Mouse (Mus musculus): ENCODE measurements around the gene Adcy2. TPM values are rescaled to one million over a fixed set of nuclear protein-coding genes. Genes with fewer than 3 reads are reported as not detected.

Gene Adcy2
- polyA plus RNA-seq, 1 experiment: 13.1 TPM

DNA sequence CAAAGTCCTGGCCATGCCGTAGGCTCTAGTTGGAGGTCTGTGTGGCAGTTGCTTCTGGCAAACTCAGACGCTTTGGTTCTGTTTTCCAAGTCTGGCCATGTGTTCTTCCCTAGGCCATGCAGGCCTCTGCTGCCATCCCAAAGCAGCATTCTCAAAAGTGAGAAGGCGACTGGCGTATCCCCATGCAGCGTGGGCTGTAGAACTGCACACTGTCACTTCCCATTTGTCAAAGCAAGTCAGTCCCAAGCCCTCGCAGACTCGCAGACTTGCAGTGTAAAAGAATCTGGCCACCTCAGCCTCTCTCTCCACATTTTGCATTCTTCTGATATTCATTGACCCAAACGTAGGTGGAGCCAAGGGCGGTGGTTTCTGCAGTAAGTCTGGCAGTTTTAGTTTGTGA lies 249.5 kb downstream of the Adcy2 start:
- H3K4me1 ChIP-seq (ENCODE audit: control insufficient read depth, insufficient read depth, low read length): no peaks in the 10 kb centered on the region; the same call in 1 of the 2 replicates

DNA sequence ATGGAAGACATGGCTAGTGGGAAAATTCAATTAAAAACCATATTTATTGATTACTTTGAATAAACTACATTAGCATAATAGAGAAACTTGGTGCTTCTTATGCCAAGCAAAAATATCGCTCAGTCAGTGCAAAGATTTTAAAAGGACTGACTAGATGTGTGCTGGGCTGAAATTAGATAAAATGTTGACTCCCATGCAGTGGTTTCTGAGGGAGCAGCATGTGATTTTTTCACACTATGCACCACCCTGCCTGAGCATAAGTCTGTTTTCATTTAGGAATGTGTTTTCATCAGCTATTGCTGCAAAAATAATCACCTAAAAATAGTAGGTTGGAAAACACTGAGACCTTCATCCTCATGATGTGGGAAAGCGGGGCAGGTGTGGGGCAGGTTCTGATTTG lies 250.0 kb downstream of the Adcy2 start:
- no peak overlapping the region for H3K4me3 ChIP-seq (ENCODE audit: insufficient read depth, low read length)
- peak overlapping the region; percentile 81 for H3K27ac ChIP-seq (ENCODE audit: insufficient read depth, low read length)
- H3K4me1 ChIP-seq (ENCODE audit: control insufficient read depth, insufficient read depth, low read length): no peaks in the 10 kb centered on the region; the same call in 1 of the 2 replicates
- TF ChIP-seq POLR2A (IDR thresholded peaks at IDR 0.05; ENCODE audit: low read depth, low read length): no peak
- no peak for TF ChIP-seq CTCF (IDR thresholded peaks at IDR 0.05; ENCODE audit: borderline replicate concordance, insufficient read depth, low read length)

More for the DNA sequence above, 249.5 kb downstream of the Adcy2 start:
- Histone ChIP-seq H3K27ac (ENCODE audit: insufficient read depth, low read length) (peak overlapping the region; percentile 84), H3K4me3 (ENCODE audit: insufficient read depth, low read length) (no peak overlapping the region)
- TF ChIP-seq CTCF (IDR thresholded peaks at IDR 0.05; ENCODE audit: borderline replicate concordance, insufficient read depth, low read length) (no peak), POLR2A (IDR thresholded peaks at IDR 0.05; ENCODE audit: low read depth, low read length) (0 out of 2 replicates have a peak, but pooled peaks have one; percentile 36)

DNA sequence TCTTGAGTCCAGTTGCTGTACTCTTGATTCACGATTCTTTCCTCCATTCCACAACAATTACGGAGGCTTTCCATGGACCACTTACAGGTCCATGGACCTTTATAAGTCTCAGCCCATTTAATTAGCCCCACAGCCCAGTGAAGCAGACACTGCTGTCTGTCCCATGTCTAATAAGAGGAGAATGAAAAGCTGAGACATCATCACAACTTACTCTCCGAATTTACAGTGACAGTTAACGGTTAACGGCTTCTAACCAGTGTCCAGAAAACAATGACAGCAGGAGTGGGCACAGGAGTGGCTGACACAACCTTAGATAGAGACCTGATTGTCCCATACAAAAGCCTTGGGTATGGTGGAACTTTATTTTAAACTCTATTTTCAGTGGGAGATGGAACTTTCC lies 253.9 kb downstream of the Adcy2 start:
- H3K27ac ChIP-seq (ENCODE audit: insufficient read depth, low read length): no peak overlapping the region
- no peak for TF ChIP-seq CTCF (IDR thresholded peaks at IDR 0.05; ENCODE audit: borderline replicate concordance, insufficient read depth, low read length)
- TF ChIP-seq POLR2A (IDR thresholded peaks at IDR 0.05; ENCODE audit: low read depth, low read length): no peak
- no peaks in the 10 kb centered on the region for H3K4me1 ChIP-seq (ENCODE audit: control insufficient read depth, insufficient read depth, low read length)
- no peak overlapping the region for H3K4me3 ChIP-seq (ENCODE audit: insufficient read depth, low read length)

DNA sequence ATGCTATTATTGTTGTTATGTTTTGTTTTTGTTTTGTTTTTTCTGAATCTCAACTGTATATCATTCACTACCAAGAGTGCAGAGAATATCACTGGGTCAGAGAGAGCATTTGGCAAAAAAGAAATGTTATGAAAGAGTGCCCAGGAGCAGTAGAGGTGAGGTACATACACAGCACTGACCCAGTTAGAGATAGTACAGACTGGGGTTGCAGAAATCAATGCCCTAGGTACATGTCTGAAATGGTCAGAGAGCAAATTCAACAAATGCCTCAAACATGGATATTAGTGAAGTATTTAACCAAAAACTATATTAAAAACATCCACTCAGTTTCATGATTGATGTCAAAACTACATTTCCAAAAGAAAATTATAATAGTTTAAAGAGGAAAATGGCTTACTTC lies 286.7 kb downstream of the Adcy2 start:
- TF ChIP-seq CTCF (IDR thresholded peaks at IDR 0.05; ENCODE audit: borderline replicate concordance, insufficient read depth, low read length): no peak
- TF ChIP-seq POLR2A (IDR thresholded peaks at IDR 0.05; ENCODE audit: low read depth, low read length): no peak
- H3K27ac ChIP-seq (ENCODE audit: insufficient read depth, low read length): no peak overlapping the region
- no peaks in the 10 kb centered on the region for H3K4me1 ChIP-seq (ENCODE audit: control insufficient read depth, insufficient read depth, low read length)
- no peak overlapping the region for H3K4me3 ChIP-seq (ENCODE audit: insufficient read depth, low read length)

DNA sequence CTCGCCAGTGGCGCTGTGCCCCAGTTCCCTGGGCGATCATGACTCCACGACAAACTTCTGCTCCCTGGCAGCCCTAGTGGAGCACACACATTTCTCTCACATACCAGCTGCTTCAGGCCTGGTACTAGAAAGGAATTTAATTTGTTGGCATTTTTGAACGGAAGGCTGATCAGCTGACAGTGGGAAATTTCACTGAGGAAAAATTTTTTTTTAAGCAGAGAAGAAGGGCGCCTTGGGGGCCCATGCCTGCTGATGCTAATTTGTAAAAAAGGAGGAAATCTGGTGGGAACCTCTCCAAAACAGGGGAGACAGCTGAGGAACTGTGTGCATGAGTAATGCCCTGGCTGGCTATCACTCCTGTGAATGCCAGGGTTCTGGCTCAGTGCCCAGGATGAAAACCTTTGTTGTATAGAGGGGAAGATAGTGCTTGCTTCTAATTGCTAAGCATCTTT lies 292.0 kb downstream of the Adcy2 start:
- Histone ChIP-seq H3K4me1 (ENCODE audit: control insufficient read depth, insufficient read depth, low read length) (no peaks in the 10 kb centered on the region), H3K4me3 (ENCODE audit: insufficient read depth, low read length) (no peak overlapping the region), H3K27ac (ENCODE audit: insufficient read depth, low read length) (no peak overlapping the region)
- TF ChIP-seq POLR2A (IDR thresholded peaks at IDR 0.05; ENCODE audit: low read depth, low read length): no peak

DNA sequence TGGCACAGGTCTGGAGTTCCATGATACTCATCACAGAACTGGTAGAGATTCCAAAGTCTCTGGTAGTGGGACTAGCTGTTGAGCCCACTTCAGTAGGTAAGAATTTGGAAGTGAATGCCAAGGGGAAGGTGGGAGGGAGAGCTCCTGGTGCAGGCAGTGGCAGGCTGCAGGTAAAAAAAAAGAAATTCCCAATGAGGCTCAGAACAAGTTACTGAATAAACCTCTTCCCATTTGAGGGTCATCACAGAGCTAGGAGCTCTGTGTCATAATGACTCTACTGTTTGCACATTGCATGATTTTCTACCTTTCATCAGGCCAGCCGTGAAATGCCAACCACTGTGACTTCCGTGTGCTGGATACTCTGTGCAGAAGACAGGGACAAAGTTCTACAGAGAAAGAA lies 314.4 kb downstream of the Adcy2 start:
- Histone ChIP-seq H3K4me3 (ENCODE audit: insufficient read depth, low read length) (no peak overlapping the region), H3K4me1 (ENCODE audit: control insufficient read depth, insufficient read depth, low read length) (no peaks in the 10 kb centered on the region), H3K27ac (ENCODE audit: insufficient read depth, low read length) (no peak overlapping the region)
- TF ChIP-seq POLR2A (IDR thresholded peaks at IDR 0.05; ENCODE audit: low read depth, low read length) (no peak), CTCF (IDR thresholded peaks at IDR 0.05; ENCODE audit: borderline replicate concordance, insufficient read depth, low read length) (no peak)

DNA sequence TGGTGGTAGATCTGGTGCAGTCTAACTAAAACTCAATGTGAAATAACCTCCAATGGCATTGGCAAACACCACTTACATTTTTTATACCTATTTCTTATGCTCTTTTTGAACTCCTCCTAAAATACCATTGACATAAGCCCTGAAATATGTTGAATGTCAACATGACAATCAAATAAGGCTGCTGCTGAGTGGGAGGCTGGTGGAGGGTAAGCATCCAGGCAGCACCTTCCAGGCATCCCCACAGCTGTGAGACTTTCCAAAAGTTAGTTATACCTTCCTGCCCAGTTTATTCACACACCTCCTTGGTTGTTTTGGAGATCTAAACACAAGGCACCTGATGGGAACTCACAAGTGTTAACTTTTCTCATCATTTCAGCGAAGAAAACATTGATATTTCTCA lies 318.9 kb downstream of the Adcy2 start:
- Histone ChIP-seq H3K4me1 (ENCODE audit: control insufficient read depth, insufficient read depth, low read length) (no peaks in the 10 kb centered on the region), H3K27ac (ENCODE audit: insufficient read depth, low read length) (no peak overlapping the region), H3K4me3 (ENCODE audit: insufficient read depth, low read length) (no peak overlapping the region)
- TF ChIP-seq CTCF (IDR thresholded peaks at IDR 0.05; ENCODE audit: borderline replicate concordance, insufficient read depth, low read length) (no peak), POLR2A (IDR thresholded peaks at IDR 0.05; ENCODE audit: low read depth, low read length) (no peak)

DNA sequence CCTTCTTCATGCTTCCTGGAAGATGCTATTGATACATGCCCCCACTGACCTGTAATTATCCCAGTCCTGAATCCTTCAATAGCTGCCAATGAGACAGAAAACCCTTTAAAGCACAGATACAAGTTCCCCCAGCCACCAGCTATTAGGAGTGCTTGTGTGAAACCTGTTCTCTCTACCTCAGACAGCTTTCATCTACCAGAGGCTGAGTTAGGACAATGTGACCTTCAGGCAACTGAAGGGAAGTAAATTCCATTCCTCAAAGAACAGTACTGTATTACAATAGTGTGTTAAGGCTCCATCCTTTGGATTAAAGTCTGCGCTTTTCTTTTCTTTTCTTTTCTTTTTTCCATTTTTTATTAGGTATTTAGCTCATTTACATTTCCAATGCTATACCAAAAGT lies 356.6 kb downstream of the Adcy2 start:
- Histone ChIP-seq H3K4me3 (ENCODE audit: insufficient read depth, low read length) (no peak overlapping the region), H3K27ac (ENCODE audit: insufficient read depth, low read length) (no peak overlapping the region), H3K4me1 (ENCODE audit: control insufficient read depth, insufficient read depth, low read length) (no peaks in the 10 kb centered on the region)
- TF ChIP-seq CTCF (IDR thresholded peaks at IDR 0.05; ENCODE audit: borderline replicate concordance, insufficient read depth, low read length) (no peak), POLR2A (IDR thresholded peaks at IDR 0.05; ENCODE audit: low read depth, low read length) (no peak)

DNA sequence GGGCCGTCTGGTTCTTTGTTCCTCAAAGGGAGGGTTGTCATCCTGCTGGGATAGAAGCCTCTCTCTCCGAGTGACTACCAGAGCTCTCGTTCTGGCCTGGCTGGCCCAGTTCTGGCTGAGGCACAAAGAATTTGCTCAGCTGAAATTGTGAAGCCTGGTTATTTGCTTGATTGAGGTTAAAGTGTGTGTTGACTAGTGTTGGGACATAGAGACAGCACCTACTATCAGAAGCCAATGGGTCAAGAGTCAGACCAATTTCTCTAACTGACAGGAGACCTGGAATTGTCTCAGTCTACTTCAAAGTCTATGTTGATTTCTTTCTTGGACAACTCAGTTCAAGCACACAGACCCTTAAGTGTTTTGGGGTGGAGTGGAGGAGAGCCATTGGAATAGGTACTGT lies 372.3 kb downstream of the Adcy2 start:
- no peaks in the 10 kb centered on the region for H3K4me1 ChIP-seq (ENCODE audit: control insufficient read depth, insufficient read depth, low read length)
- H3K4me3 ChIP-seq (ENCODE audit: insufficient read depth, low read length): no peak overlapping the region
- no peak overlapping the region for H3K27ac ChIP-seq (ENCODE audit: insufficient read depth, low read length)

DNA sequence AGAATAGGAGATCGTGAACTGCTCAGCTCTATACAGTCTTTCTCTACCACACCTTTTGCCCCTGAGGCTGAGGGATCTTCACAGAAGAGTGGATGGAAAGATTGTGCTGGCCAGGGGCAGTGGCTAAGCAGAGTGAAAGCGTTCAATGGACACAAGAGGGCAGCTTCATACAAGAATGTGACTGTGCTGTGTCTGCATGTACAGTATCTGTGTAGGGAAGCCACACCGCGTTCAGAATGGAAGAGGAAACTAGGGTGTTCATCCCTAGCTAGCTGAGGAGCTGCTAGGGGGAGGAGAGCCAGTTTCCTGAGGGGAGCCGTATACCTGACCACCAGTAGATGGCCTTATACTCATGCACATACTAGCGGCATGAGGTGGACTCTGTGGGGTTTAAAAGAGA lies 376.5 kb downstream of the Adcy2 start:
- Histone ChIP-seq H3K4me3 (ENCODE audit: insufficient read depth, low read length) (no peak overlapping the region), H3K4me1 (ENCODE audit: control insufficient read depth, insufficient read depth, low read length) (no peaks in the 10 kb centered on the region), H3K27ac (ENCODE audit: insufficient read depth, low read length) (no peak overlapping the region)
- TF ChIP-seq CTCF (IDR thresholded peaks at IDR 0.05; ENCODE audit: borderline replicate concordance, insufficient read depth, low read length): 0 out of 2 replicates have a peak, but pooled peaks have one; percentile 15
- no peak for TF ChIP-seq POLR2A (IDR thresholded peaks at IDR 0.05; ENCODE audit: low read depth, low read length)

More for the DNA sequence above, 372.3 kb downstream of the Adcy2 start:
- no peak for TF ChIP-seq POLR2A (IDR thresholded peaks at IDR 0.05; ENCODE audit: low read depth, low read length)
- no peak for TF ChIP-seq CTCF (IDR thresholded peaks at IDR 0.05; ENCODE audit: borderline replicate concordance, insufficient read depth, low read length)
